Mouse (Mus musculus) heart, postnatal 0 days (tissue): ENCODE data around the gene Ptpn5. TPM values are rescaled to one million over a fixed set of nuclear protein-coding genes. Genes with fewer than 3 reads are reported as not detected.
A peak's percentile ranks its signal among the peaks of the same experiment; 100 is the strongest.

ENCODE experiments used
- ATAC-seq: fragments of 200-750 bp; cut with Nextera tagmentation; 2 replicates; pipeline ENCODE4 v1.8.0; 2017; ENCODE audit warnings: low read depth, moderate number of reproducible peaks, moderate library complexity; ENCODE audit not compliant: insufficient read depth
- DNase-seq: peaks from one replicate; pipeline ENCODE4 v3.0.0-alpha.2; 2016; ENCODE audit warnings: low spot score
- H3K27ac ChIP-seq: fragments of 300-500 bp; sonication (generic); 2 replicates; pipeline ENCODE4 v1.5.1; 2014; ENCODE audit warnings: low read depth, mild to moderate bottlenecking
- H3K27me3 ChIP-seq: fragments of 300-500 bp; sonication (generic); 2 replicates; pipeline ENCODE4 v1.6.1; 2014; ENCODE audit warnings: low read length, mixed read lengths; ENCODE audit not compliant: control insufficient read depth, insufficient read depth
- H3K36me3 ChIP-seq: fragments of 300-500 bp; sonication (generic); replicated peaks from 2 replicates; pipeline ENCODE4 v1.6.1; 2014; ENCODE audit warnings: low read length, mixed read lengths; ENCODE audit not compliant: control insufficient read depth, insufficient read depth
- H3K4me1 ChIP-seq: fragments of 300-500 bp; sonication (generic); 2 replicates; pipeline ENCODE4 v1.6.1; 2014; ENCODE audit warnings: antibody characterized with exemption; ENCODE audit not compliant: control insufficient read depth, insufficient read depth
- H3K4me2 ChIP-seq: fragments of 300-500 bp; sonication (generic); 2 replicates; pipeline ENCODE4 v1.6.1; 2014; ENCODE audit warnings: low read depth, mild to moderate bottlenecking, low read length, moderate library complexity
- H3K4me3 ChIP-seq: fragments of 300-500 bp; sonication (generic); 2 replicates; pipeline ENCODE4 v1.5.1; 2014; ENCODE audit warnings: low read depth, low read length
- H3K9ac ChIP-seq: fragments of 300-500 bp; sonication (generic); replicated peaks from 2 replicates; pipeline ENCODE4 v1.6.1; 2014; ENCODE audit warnings: low read depth, low read length, mixed read lengths
- H3K9me3 ChIP-seq: fragments of 300-500 bp; sonication (generic); replicated peaks from 2 replicates; pipeline ENCODE4 v1.6.1; 2016; ENCODE audit warnings: low read length; ENCODE audit not compliant: control insufficient read depth
- CTCF ChIP-seq: IDR thresholded peaks from 2 replicates; pipeline ENCODE4 v1.5.1; 2016; ENCODE audit warnings: antibody characterized with exemption, control low read depth, low read depth
- EP300 ChIP-seq: IDR thresholded peaks from 2 replicates; pipeline ENCODE4 v1.6.1; 2016; ENCODE audit warnings: antibody characterized with exemption, low read depth
- WGBS: fragments of 180-500 bp; shearing (Covaris S2); extraction: QIAGEN DNeasy Blood & Tissue Kit; methylation state at CpG from one replicate; pipeline ENCODE4 v1.1.7; 2014; 5-methylcytosine and 5-hydroxymethylcytosine counted together
- polyA plus RNA-seq: library from polyadenylated mRNA; unstranded; fragments of >200 nt; fragmentation: Nextera tagmentation; extraction: Ambion mirVana; gene quantifications from 2 replicates; pipeline ENCODE4 v1.2.1, GENCODE M21; 2015
- total RNA-seq: library from RNA; depleted of rRNA; stranded (reverse); fragments of >200 nt; gene quantifications from 2 replicates; pipeline ENCODE4 v1.2.3, GENCODE M21; 2014; ENCODE audit warnings: low replicate concordance

The Ptpn5 gene
- total and polyA plus RNA-seq, 2 experiments from 2014 or later, result not detected

GRCm38 (mm10) chr7:47073536-47074521 lies 59.7 kb downstream of the Ptpn5 start:
- ATAC-seq (no peak), DNase-seq (no peak)
- Histone ChIP-seq H3K4me3 (no peak overlapping the region), H3K36me3 (no peaks in the 10 kb centered on the region), H3K27ac (no peak overlapping the region), H3K27me3 (no peaks in the 10 kb centered on the region), H3K9me3 (no peaks in the 10 kb centered on the region), H3K9ac (no peak overlapping the region), H3K4me2 (no peak overlapping the region), H3K4me1 (peaks cover 13% of the 10 kb centered on the region; the same call in 1 of the 2 replicates)
- TF ChIP-seq EP300 (no peak), CTCF (no peak)
- WGBS, result 48% methylated on average over 18 of the region's 18 CpGs

GRCm38 (mm10) chr7:47072551-47072950 lies 60.9 kb downstream of the Ptpn5 start:
- no peaks in the 10 kb centered on the region for H3K27me3 ChIP-seq
- H3K9ac ChIP-seq, result no peak overlapping the region
- H3K27ac ChIP-seq, result no peak overlapping the region
- 76% methylated on average over 5 of the region's 5 CpGs for WGBS
- peaks cover 13% of the 10 kb centered on the region; the same call in 1 of the 2 replicates for H3K4me1 ChIP-seq
- H3K4me3 ChIP-seq, result no peak overlapping the region
- no peaks in the 10 kb centered on the region for H3K36me3 ChIP-seq
- no peak for DNase-seq
- H3K9me3 ChIP-seq, result no peaks in the 10 kb centered on the region
- no peak for TF ChIP-seq EP300
- peak; percentile 26; the same call in 1 of the 2 replicates for TF ChIP-seq CTCF
- peak; percentile 21; the same call in 1 of the 2 replicates for ATAC-seq
- H3K4me2 ChIP-seq, result no peak overlapping the region

- no peak for DNase-seq
- no peaks in the 10 kb centered on the region for H3K27me3 ChIP-seq
- H3K36me3 ChIP-seq, result no peaks in the 10 kb centered on the region
- no peaks in the 10 kb centered on the region for H3K9me3 ChIP-seq
- no peak overlapping the region for H3K4me2 ChIP-seq
- peaks cover under 1% of the 10 kb centered on the region; the same call in 1 of the 2 replicates for H3K4me1 ChIP-seq
- 57% methylated on average over 5 of the region's 5 CpGs for WGBS
- no peak overlapping the region for H3K9ac ChIP-seq
- no peak for ATAC-seq
- no peak overlapping the region for H3K27ac ChIP-seq
- no peak overlapping the region for H3K4me3 ChIP-seq
- TF ChIP-seq CTCF, result no peak
- TF ChIP-seq EP300, result no peak
Observed at GRCm38 (mm10) chr7:47067879-47068278, 65.6 kb downstream of the Ptpn5 start.

GRCm38 (mm10) chr7:47066942-47067341 lies 66.5 kb downstream of the Ptpn5 start:
- ATAC-seq (no peak), DNase-seq (no peak)
- Histone ChIP-seq H3K27me3 (no peaks in the 10 kb centered on the region), H3K4me2 (no peak overlapping the region), H3K9ac (no peak overlapping the region), H3K27ac (no peak overlapping the region), H3K9me3 (no peaks in the 10 kb centered on the region), H3K4me3 (no peak overlapping the region), H3K4me1 (no peaks in the 10 kb centered on the region), H3K36me3 (no peaks in the 10 kb centered on the region)
- TF ChIP-seq CTCF (no peak), EP300 (no peak)
- 83% methylated on average over 3 of the region's 3 CpGs for WGBS

- Histone ChIP-seq H3K9ac (no peak overlapping the region), H3K4me1 (0 out of 2 replicates have a peak, but pooled peaks cover 6% of the 10 kb centered on the region), H3K4me2 (no peak overlapping the region), H3K27ac (no peak overlapping the region), H3K9me3 (no peaks in the 10 kb centered on the region), H3K36me3 (no peaks in the 10 kb centered on the region), H3K4me3 (no peak overlapping the region), H3K27me3 (no peaks in the 10 kb centered on the region)
- no peak for TF ChIP-seq CTCF
- ATAC-seq, result no peak
- DNase-seq, result no peak
- 53% methylated on average over 5 of the region's 5 CpGs for WGBS
Observed at GRCm38 (mm10) chr7:47061560-47061959, 71.9 kb downstream of the Ptpn5 start.
